Mouse (Mus musculus): ENCODE measurements around the gene Adora3. TPM values are rescaled to one million over a fixed set of nuclear protein-coding genes. Genes with fewer than 3 reads are reported as not detected.

The Adora3 gene
- total and polyA plus RNA-seq, 2 experiments from 2014 or later: 0.14 TPM; not detected in 1

DNA sequence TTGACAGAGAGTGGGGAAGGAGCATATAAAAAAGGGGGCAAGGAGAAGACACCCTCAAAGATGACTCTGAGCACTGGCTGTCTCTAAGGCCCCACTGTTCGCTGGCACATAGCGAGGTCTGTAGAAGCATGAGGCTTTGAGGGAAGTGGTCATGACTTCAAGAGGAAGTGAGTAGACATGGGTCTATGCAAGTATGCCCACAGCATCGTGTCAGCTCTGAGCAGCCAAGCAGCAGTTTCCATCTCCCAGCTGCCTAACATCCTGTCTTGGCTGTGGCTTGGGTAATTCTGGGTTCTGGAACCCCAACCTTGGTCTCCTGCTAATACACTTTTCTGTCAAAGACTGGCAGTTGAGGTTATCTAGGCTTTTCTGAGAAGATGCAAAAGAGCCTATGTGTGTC lies 30.1 kb downstream of the Adora3 start:
- H3K4me1 ChIP-seq (ENCODE audit: control insufficient read depth, insufficient read depth): 0 out of 2 replicates have a peak, but pooled peaks cover 9% of the 10 kb centered on the region
- no peak overlapping the region for H3K4me2 ChIP-seq (ENCODE audit: low read depth, low read length)
- DNase-seq (ENCODE audit: low spot score) (no peak), ATAC-seq (ENCODE audit: insufficient read depth, low read depth) (no peak)
- H3K9ac ChIP-seq (replicated peaks; ENCODE audit: low read depth, low read length): no peak overlapping the region
- H3K4me3 ChIP-seq (ENCODE audit: low read depth, low read length): no peak overlapping the region
- H3K36me3 ChIP-seq (replicated peaks; ENCODE audit: control insufficient read depth, insufficient read depth, low read length): no peaks in the 10 kb centered on the region
- 0 out of 2 replicates have a peak, but pooled peaks cover 3% of the 10 kb centered on the region for H3K27me3 ChIP-seq (ENCODE audit: control insufficient read depth, insufficient read depth, low read length)
- H3K9me3 ChIP-seq (replicated peaks; ENCODE audit: control insufficient read depth, low read length): no peaks in the 10 kb centered on the region
- TF ChIP-seq EP300 (IDR thresholded peaks at IDR 0.05; ENCODE audit: low read depth) (no peak), CTCF (IDR thresholded peaks at IDR 0.05; ENCODE audit: low read depth) (no peak)
- H3K27ac ChIP-seq (ENCODE audit: low read depth): no peak overlapping the region
- WGBS: 74% methylated on average over 3 of the region's 3 CpGs

DNA sequence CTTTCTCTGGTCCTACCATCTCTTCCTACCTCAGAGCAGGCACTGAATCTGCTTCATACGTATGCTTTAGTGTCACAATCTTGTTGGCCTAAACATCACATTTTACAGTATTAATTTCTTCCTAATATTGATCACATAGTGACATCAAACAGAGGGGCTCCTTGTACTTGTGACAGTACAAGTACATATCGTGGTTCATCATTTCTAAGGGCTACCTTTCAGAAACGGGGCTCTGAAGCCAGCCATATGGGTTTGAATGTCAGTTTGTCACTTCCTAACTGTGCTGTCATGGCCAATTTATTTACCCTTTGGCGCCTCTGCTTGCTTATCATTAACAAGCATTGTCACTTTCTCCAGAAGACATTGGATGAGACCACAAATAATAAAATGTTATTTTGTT lies 30.8 kb downstream of the Adora3 start:
- no peak for TF ChIP-seq CTCF (IDR thresholded peaks at IDR 0.05; ENCODE audit: low read depth)
- WGBS: 64% methylated on average over 4 of the region's 4 CpGs
- Histone ChIP-seq H3K4me1 (ENCODE audit: control insufficient read depth, insufficient read depth) (0 out of 2 replicates have a peak, but pooled peaks cover 9% of the 10 kb centered on the region), H3K9me3 (replicated peaks; ENCODE audit: control insufficient read depth, low read length) (no peaks in the 10 kb centered on the region), H3K4me3 (ENCODE audit: low read depth, low read length) (no peak overlapping the region), H3K27me3 (ENCODE audit: control insufficient read depth, insufficient read depth, low read length) (0 out of 2 replicates have a peak, but pooled peaks cover 3% of the 10 kb centered on the region), H3K36me3 (replicated peaks; ENCODE audit: control insufficient read depth, insufficient read depth, low read length) (no peaks in the 10 kb centered on the region), H3K27ac (ENCODE audit: low read depth) (no peak overlapping the region), H3K9ac (replicated peaks; ENCODE audit: low read depth, low read length) (no peak overlapping the region), H3K4me2 (ENCODE audit: low read depth, low read length) (no peak overlapping the region)
- DNase-seq (ENCODE audit: low spot score): no peak
- no peak for ATAC-seq (ENCODE audit: insufficient read depth, low read depth)

DNA sequence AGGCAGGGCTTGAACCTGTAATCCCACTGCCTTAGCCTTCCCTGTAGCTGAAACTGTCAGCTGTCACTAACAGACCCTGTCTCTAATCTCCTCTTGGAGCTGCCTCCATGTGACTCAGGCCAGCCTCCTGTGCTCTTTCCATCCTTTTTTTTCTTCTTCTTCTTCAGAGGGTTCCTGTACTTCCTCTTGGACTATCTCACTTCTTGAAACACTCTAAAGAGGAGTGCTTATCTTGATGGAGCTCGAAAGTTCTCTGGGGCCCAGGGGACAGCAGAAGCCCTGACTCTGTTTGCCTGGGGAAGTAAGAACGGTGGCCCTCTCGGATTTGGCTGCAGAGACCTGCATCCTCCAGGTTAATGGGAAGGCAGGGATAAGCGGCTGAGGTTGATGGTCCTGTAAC lies 33.6 kb downstream of the Adora3 start:
- WGBS: 36% methylated on average over 4 of the region's 4 CpGs
- no peaks in the 10 kb centered on the region for H3K9me3 ChIP-seq (replicated peaks; ENCODE audit: control insufficient read depth, low read length)
- no peak overlapping the region for H3K9ac ChIP-seq (replicated peaks; ENCODE audit: low read depth, low read length)
- H3K4me3 ChIP-seq (ENCODE audit: low read depth, low read length): no peak overlapping the region
- 0 out of 2 replicates have a peak, but pooled peaks cover 4% of the 10 kb centered on the region for H3K4me1 ChIP-seq (ENCODE audit: control insufficient read depth, insufficient read depth)
- TF ChIP-seq CTCF (IDR thresholded peaks at IDR 0.05; ENCODE audit: low read depth): no peak
- TF ChIP-seq EP300 (IDR thresholded peaks at IDR 0.05; ENCODE audit: low read depth): no peak
- no peak overlapping the region for H3K4me2 ChIP-seq (ENCODE audit: low read depth, low read length)
- H3K27me3 ChIP-seq (ENCODE audit: control insufficient read depth, insufficient read depth, low read length): 0 out of 2 replicates have a peak, but pooled peaks cover 3% of the 10 kb centered on the region
- H3K27ac ChIP-seq (ENCODE audit: low read depth): no peak overlapping the region
- no peaks in the 10 kb centered on the region for H3K36me3 ChIP-seq (replicated peaks; ENCODE audit: control insufficient read depth, insufficient read depth, low read length)
- ATAC-seq (ENCODE audit: insufficient read depth, low read depth) (no peak), DNase-seq (ENCODE audit: low spot score) (no peak)

DNA sequence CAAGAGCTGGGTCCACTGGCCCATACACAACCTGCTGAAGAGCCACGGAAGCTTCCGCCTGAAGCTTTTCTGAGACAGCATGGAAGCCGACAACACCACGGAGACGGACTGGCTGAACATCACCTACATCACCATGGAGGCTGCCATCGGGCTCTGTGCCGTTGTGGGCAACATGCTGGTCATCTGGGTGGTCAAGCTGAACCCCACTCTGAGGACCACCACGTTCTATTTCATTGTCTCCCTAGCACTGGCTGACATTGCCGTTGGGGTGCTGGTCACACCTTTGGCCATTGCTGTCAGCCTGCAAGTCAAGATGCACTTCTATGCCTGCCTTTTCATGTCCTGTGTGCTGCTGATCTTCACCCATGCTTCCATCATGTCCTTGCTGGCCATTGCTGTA lies 34.1 kb downstream of the Adora3 start:
- Histone ChIP-seq H3K9me3 (replicated peaks; ENCODE audit: control insufficient read depth, low read length) (no peaks in the 10 kb centered on the region), H3K36me3 (replicated peaks; ENCODE audit: control insufficient read depth, insufficient read depth, low read length) (no peaks in the 10 kb centered on the region), H3K4me3 (ENCODE audit: low read depth, low read length) (no peak overlapping the region), H3K27ac (ENCODE audit: low read depth) (no peak overlapping the region), H3K4me2 (ENCODE audit: low read depth, low read length) (no peak overlapping the region), H3K4me1 (ENCODE audit: control insufficient read depth, insufficient read depth) (no peaks in the 10 kb centered on the region), H3K9ac (replicated peaks; ENCODE audit: low read depth, low read length) (no peak overlapping the region), H3K27me3 (ENCODE audit: control insufficient read depth, insufficient read depth, low read length) (0 out of 2 replicates have a peak, but pooled peaks cover 3% of the 10 kb centered on the region)
- no peak for TF ChIP-seq EP300 (IDR thresholded peaks at IDR 0.05; ENCODE audit: low read depth)
- no peak for TF ChIP-seq CTCF (IDR thresholded peaks at IDR 0.05; ENCODE audit: low read depth)
- WGBS: 93% methylated on average over 9 of the region's 9 CpGs
- no peak for DNase-seq (ENCODE audit: low spot score)
- ATAC-seq (ENCODE audit: insufficient read depth, low read depth): no peak

DNA sequence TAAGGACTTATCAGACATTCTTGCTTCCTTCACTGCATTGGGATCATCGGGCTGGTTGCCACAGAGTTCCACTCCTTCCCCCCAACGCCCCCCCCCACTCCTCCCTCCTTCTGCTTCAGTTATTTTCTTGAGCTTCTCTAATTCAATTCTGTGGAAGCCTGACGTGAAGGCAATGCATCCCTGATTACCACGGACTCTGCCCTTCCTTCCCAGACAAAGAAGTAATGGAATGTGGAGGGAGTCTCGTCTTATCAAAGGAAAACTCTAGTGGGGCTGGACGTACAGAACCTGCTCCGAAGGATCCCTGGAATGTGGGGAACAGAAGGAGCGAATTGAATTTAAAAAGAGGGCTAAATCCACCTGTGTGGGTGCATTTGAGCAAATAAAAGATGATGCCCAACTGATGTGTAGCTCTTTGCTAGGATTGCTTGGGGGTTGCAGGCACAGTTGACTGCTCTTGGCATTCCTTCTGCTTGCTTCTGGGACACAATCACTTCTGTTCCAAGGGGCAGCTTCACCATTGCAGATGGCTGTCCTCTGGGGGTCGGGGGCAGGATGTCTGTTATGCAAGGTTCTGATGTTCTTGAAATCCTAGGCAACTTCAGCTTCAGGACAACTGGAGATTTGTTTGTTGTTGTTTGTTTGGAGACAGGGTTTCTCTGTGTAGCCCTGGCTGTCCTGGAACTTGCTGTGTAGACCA lies 37.4 kb downstream of the Adora3 start:
- H3K4me2 ChIP-seq (ENCODE audit: low read depth, low read length): no peak overlapping the region
- WGBS: 25% methylated on average over 9 of the region's 9 CpGs
- no peaks in the 10 kb centered on the region for H3K36me3 ChIP-seq (replicated peaks; ENCODE audit: control insufficient read depth, insufficient read depth, low read length)
- TF ChIP-seq CTCF (IDR thresholded peaks at IDR 0.05; ENCODE audit: low read depth) (no peak), EP300 (IDR thresholded peaks at IDR 0.05; ENCODE audit: low read depth) (no peak)
- no peak overlapping the region for H3K4me3 ChIP-seq (ENCODE audit: low read depth, low read length)
- ATAC-seq (ENCODE audit: insufficient read depth, low read depth) (no peak), DNase-seq (ENCODE audit: low spot score) (no peak)
- H3K9ac ChIP-seq (replicated peaks; ENCODE audit: low read depth, low read length): no peak overlapping the region
- H3K27me3 ChIP-seq (ENCODE audit: control insufficient read depth, insufficient read depth, low read length): 0 out of 2 replicates have a peak, but pooled peaks cover 3% of the 10 kb centered on the region
- no peaks in the 10 kb centered on the region for H3K9me3 ChIP-seq (replicated peaks; ENCODE audit: control insufficient read depth, low read length)
- H3K27ac ChIP-seq (ENCODE audit: low read depth): no peak overlapping the region
- H3K4me1 ChIP-seq (ENCODE audit: control insufficient read depth, insufficient read depth): no peaks in the 10 kb centered on the region

DNA sequence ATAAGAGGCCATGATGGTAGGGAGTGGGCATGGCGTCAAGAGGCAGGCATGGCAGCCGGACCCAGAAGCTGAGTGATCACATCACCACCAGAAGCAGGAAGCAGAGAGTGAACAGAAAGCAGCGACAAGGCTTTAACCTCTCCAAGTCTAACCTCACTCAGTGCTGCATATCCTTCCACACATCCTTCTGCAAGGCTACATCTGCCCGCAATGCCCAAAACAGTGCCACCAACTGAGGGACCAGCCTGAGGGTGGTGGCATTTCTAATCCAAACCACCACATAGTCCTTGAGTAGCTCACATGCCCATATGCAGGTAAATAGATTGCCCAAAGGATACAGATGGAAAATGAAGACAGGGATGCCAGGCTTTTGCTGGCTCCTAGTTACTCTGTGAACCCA lies 38.3 kb downstream of the Adora3 start:
- peaks cover 8% of the 10 kb centered on the region for H3K4me1 ChIP-seq (ENCODE audit: control insufficient read depth, insufficient read depth)
- no peak for ATAC-seq (ENCODE audit: insufficient read depth, low read depth)
- H3K4me2 ChIP-seq (ENCODE audit: low read depth, low read length): no peak overlapping the region
- no peak overlapping the region for H3K4me3 ChIP-seq (ENCODE audit: low read depth, low read length)
- WGBS: 90% methylated on average over 4 of the region's 4 CpGs
- no peak overlapping the region for H3K27ac ChIP-seq (ENCODE audit: low read depth)
- no peak for DNase-seq (ENCODE audit: low spot score)
- TF ChIP-seq EP300 (IDR thresholded peaks at IDR 0.05; ENCODE audit: low read depth): no peak
- TF ChIP-seq CTCF (IDR thresholded peaks at IDR 0.05; ENCODE audit: low read depth): no peak
- H3K27me3 ChIP-seq (ENCODE audit: control insufficient read depth, insufficient read depth, low read length): 0 out of 2 replicates have a peak, but pooled peaks cover 3% of the 10 kb centered on the region
- no peaks in the 10 kb centered on the region for H3K36me3 ChIP-seq (replicated peaks; ENCODE audit: control insufficient read depth, insufficient read depth, low read length)
- no peaks in the 10 kb centered on the region for H3K9me3 ChIP-seq (replicated peaks; ENCODE audit: control insufficient read depth, low read length)
- no peak overlapping the region for H3K9ac ChIP-seq (replicated peaks; ENCODE audit: low read depth, low read length)
